Mouse (Mus musculus) layer of hippocampus, postnatal 14 days (tissue): ENCODE measurements around the gene Cdk10. TPM values are rescaled to one million over a fixed set of nuclear protein-coding genes. Genes with fewer than 3 reads are reported as not detected.
"Not testable (repeated sequence)": the region's sequence is repeated elsewhere in the genome, so short reads cannot be mapped to it uniquely, and the experiment has no call there.

ENCODE experiments used
- DNase-seq, 2 experiments: peaks; one replicate each; pipeline ENCODE4 v3.0.0; 2021 to 2022; ENCODE audit warnings: low spot score in 2 of 2, mixed read lengths in 1 of 2
- long read RNA-seq, 2 experiments: library from polyadenylated mRNA; stranded (forward); transcript quantifications; one replicate each; pipeline ENCODE4 v2.0.0; 2021
- total RNA-seq, 2 experiments: library from RNA; stranded (reverse); gene quantifications; 2 replicates each; pipeline ENCODE4 v1.2.3; 2021

Cdk10 gene
- total RNA-seq = 10 to 100 TPM; 74.0 to 82.4 TPM
- long read RNA-seq, experiment 1, transcript Cdk10-212 (13 exons, 1,580 nt) = minor isoform, 12 of 46 reads
- long read RNA-seq, experiment 1, transcript Cdk10-201 (13 exons, 1,642 nt) = major isoform, 21 of 46 reads
- long read RNA-seq, experiment 1, partial matches to known transcripts = 0 of 46 reads
- long read RNA-seq, experiment 1, other reads (novel, unspliced or antisense) = 12 of 46 reads
- long read RNA-seq, experiment 2, transcript Cdk10-212 (13 exons, 1,580 nt) = minor isoform, 9 of 49 reads
- long read RNA-seq, experiment 2, transcript Cdk10-201 (13 exons, 1,642 nt) = major isoform, 22 of 49 reads
- long read RNA-seq, experiment 2, partial matches to known transcripts = 4 of 49 reads
- long read RNA-seq, experiment 2, other reads (novel, unspliced or antisense) = 13 of 49 reads

DNA sequence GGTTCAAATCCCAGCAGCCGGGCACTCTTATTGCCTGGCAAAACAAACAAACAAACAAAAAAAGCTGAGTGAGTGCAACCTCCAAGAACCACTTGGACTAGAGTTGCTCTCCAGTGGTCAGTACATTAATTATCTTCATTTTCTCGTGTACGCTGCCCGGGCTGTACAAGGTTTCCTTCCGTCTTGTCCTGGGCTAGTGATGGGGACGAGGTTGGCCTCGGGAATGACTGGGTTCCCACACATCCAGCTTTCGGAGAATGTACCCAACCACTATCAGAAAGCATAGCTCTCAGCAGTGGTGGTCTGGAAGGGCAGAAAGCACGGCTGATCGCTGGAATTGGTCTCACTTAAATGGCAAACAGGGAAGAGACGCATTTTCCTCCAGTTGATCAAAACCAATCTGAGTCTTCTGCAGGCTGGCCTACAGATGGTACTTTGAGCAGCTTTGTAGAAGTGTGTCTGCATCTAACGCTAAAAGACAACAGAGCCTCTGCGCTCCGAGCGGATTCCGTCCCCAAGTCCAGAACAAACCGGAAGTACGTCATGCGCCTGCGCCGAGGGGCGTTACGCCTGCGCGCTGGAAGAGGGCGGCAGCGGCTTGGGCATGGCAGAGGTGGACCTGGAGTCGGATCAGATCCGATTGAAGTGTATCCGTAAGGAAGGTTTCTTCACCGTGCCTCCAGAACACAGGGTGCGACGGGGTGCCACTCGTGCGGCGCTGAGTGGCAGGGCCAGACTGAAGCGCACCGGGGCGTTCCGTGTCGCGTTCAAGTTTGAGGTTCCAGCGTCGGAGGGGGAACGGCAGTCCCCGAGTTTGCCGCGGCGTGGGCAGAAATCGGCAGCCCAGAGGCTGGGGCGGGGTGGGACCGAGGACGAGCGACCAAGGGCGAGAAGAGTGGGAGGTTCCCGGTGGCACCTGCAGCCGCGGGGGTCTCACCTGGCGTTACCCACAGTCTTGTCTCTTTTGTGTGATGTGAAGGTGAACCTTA is at the start of gene Cdk10:
TSS of gene Cdk10 (plus strand) at position 565 of the 989 bp plus-strand sequence.
- DNase-seq = peak; percentile 88 to 95

- DNase-seq = no peak
Measured at GRCm38 (mm10) chr8:123181391-123181790, 43.3 kb upstream of the Cdk10 start.

DNA sequence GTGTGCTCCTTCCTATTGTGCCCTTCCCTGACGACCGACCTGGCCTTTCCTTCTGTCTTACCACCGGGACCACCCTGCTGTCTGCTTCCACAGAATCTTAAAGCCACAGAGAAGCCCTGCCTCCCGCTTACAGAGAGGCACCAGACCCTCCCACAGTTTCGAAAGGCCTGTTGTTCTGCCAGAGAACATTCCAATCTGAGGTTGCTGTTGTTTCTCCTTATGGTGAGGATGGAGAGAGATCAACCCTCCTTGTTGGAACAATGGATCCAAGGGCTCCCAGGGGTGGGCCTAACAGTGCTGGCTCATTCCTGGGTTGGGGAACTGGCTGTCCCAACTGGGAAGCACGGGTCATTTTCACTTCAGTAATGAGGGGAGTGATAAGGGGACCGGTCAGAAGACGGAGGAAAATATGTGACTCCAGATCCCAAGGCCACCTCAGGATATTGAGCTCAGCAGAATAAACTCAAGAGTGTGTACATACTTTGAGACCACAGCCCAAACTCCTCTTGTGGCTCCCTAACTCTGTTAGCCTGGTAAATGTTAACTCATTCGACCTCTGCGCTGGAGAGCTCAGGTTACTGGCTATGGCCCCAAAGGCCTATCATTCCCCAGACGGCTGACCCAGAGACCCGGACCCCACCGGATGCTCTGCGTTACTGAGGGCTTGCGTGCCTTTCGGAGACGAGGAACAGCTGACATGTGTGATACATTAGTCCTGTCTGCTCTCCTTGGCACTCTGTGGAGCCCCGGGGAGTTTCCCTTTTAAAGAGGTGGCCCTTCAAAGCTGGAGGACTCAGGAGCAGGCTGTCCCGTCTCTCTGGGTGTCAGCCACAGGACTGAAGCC is 38.9 kb upstream of the Cdk10 start, which contains the start of gene Dpep1:
TSS of gene Dpep1 (plus strand) at position 677 of the 844 bp plus-strand sequence.
- no peak for DNase-seq

DNA sequence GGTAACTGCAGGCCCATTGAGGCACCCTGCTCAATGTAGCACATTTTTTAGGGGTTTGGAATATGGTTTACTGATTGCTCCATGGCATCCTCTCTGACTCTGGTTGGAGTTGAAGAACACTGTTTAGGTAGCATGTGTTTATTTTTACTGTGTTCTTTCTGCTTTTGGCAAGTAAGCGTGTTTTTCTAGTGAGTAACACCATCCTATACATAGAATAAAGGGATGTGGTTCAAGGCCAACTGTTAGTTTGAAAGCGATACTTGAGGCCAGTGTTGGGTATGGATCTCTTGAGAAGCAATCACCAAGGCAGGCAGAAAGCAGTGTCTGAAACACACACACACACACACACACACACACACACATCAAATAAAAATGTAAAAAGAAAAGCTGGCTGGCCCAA is 36.6 kb upstream of the Cdk10 start:
- DNase-seq = no peak

GRCm38 (mm10) chr8:123188841-123189240 is 35.8 kb upstream of the Cdk10 start:
- no peak for DNase-seq

- DNase-seq = peak; percentile 60 to 78
Measured at GRCm38 (mm10) chr8:123190678-123191077, 34.0 kb upstream of the Cdk10 start.

GRCm38 (mm10) chr8:123191908-123192307 is 32.7 kb upstream of the Cdk10 start:
- no peak for DNase-seq

GRCm38 (mm10) chr8:123193771-123194170 is 30.9 kb upstream of the Cdk10 start:
- DNase-seq = no peak

DNA sequence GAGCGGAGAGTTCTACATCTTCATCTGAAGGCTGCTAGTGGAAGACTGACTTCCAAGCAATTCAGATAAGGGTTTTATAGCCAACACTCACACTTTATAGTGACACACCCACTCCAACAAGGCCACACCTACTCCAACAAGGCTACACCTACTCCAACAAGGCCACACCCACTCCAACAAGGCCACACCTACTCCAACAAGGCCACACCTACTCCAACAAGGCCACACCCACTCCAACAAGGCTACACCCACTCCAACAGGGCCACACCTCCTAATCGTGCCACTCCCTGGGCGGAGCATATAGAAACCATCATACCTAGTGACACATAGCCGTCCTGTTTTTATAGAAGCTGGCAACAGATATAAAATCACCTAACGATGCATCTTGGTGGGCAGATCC is 27.6 kb upstream of the Cdk10 start:
- DNase-seq = not testable (repeated sequence)

DNA sequence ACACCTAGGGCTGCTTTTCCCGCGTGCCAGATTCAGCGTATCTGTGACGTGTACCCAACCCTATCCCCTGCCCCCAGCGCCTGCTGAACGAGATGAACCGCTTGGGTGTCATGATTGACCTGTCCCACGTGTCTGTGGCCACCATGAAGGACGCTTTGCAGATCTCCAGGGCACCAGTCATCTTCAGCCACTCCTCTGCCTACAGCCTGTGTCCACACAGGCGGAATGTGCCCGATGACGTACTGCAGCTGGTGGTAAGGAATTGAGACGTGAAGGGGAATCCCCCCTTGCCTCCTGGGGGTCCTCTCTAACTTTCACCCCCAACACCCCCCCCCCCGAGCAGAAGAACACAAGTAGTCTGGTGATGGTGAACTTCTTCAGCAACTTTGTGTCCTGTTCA is 24.8 kb upstream of the Cdk10 start:
- DNase-seq = no peak

DNA sequence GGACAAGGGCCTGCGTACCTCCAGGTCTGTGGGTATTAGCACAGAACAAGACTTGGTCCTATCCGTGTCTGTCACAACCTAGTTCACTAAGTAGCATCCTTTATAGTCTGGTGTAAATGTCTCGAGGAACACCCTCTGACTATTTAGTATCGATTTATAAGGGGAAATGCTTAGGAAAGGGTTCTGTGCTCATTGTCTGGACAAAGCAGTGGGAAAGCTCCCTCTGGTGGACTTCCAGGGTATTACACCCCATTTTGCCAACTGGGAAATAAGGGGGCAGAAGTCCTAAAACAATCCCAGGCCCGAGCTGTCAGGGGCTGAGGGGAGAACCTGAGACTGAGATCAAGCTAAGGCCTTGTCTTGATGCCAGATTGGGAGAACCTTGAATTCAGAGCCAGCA is 22.4 kb upstream of the Cdk10 start:
- peak; percentile 79 to 85 for DNase-seq

DNA sequence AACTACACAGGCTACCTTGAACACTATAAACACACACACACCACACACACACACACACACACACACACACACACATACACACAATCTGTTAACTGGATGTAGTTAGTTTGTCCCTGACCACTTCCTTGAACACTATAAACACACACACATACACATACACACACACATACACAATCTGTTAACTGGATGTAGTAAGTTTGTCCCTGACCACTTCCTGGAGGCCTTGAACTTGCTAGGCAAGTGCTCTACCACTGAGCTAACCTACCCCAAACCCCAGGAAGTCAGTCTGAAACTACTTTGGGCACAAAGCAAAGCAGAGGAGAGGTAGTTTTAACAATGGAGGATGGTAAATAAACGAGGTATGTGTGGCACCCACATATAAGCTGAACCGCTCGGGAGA is 21.1 kb upstream of the Cdk10 start:
- no peak for DNase-seq

DNA sequence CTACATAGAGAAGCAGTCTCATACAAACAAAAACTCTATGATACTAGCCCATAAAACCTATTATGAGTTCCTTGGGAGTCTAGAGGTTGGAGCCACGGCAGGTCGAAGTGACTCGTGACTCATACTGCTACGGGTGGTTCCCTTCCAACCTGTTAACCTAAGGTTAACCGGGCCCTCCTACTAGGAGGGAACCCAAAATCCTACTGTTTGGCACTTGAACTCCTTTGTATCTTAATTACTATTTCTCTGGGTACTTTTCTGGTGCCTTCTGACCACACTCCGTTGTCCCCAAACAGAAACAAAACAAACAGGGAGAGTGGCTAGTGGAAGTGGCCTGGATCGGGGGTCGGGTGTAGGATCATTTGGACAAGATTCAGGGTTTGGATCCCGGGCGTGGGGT is 12.8 kb upstream of the Cdk10 start:
- DNase-seq = no peak

GRCm38 (mm10) chr8:123212321-123213117 is 12.1 kb upstream of the Cdk10 start, which contains the start of the genes Chmp1a and Spata33:
Gene Chmp1a (minus strand): TSS chr8:123212763.
Gene Spata33 (plus strand): TSS chr8:123212832.
- peak; percentile 87 to 88 for DNase-seq

DNA sequence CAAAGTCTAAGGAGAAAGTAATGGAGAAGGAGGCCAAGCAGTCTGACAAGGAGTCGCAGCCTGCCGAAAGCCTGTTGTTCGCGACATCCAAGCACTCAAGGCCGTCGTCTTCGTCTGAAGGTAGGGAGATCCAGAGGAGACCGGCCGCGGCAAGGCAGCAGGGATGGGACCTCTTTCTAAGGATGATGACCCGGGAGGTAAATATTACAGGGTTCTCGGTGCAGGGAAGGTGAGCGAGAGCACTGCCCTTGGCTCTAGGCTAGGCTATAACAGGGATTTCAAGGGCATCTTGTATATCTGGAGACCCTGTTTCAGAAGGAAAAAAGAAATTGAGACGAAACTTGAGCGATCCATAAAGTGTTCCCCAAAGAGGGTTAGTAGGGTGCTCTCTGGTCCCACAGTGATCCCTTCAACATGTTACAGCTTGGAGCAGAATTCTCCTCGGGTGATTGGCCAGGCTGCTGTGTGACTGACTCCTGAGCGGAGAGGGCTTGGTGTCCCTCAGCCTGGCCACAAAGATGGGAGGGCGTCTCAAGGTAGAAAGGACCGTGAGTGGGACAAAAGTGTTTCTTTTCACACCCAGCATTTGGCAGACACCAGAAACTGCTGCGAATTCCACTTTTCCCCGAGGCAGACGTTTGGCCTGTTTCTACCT is 11.4 kb upstream of the Cdk10 start:
- no peak for DNase-seq

- DNase-seq = no peak
Measured at GRCm38 (mm10) chr8:123215430-123215829, 9.2 kb upstream of the Cdk10 start.

DNA sequence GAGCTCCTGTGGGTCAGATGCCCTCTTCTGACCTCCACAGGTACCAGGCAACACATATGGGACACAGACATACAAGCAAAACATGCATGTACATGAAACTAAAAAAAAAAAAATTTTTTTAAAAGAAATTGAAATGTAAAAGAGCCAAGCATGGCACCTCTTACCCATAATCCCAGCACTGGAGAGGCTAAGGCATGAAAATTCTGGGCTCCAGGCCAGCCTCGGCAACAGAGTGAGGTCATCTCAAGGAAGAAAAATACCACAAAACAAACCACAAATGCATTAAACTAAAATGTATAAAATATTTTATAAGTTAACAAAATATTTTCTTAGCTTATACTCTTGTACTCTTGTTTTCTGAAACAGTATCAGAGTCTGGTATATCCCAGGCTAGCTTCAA is 3.7 kb upstream of the Cdk10 start:
- DNase-seq = no peak

GRCm38 (mm10) chr8:123228416-123228815 is 3.8 kb downstream of the Cdk10 start:
- DNase-seq = no peak

GRCm38 (mm10) chr8:123230326-123230725 is 5.7 kb downstream of the Cdk10 start:
- DNase-seq = not testable (repeated sequence)
